Mouse (Mus musculus) forebrain, embryonic 13.5 days (tissue): ENCODE results near the gene Hspa2. TPM values are rescaled to one million over a fixed set of nuclear protein-coding genes. Genes with fewer than 3 reads are reported as not detected.

Experiments used
- ATAC-seq: fragments of 200-750 bp; cut with Nextera tagmentation; 2 replicates; pipeline ENCODE4 v1.8.0; 2017
- H3K27ac ChIP-seq: fragments of 300-500 bp; sonication (generic); 2 replicates; pipeline ENCODE4 v1.5.1; 2015; ENCODE audit warnings: inconsistent platforms, mild to moderate bottlenecking, moderate library complexity
- H3K27me3 ChIP-seq: fragments of 300-500 bp; sonication (generic); 2 replicates; pipeline ENCODE4 v1.6.1; 2015; ENCODE audit warnings: mild to moderate bottlenecking, inconsistent platforms
- H3K36me3 ChIP-seq: fragments of 300-500 bp; sonication (generic); 2 replicates; pipeline ENCODE4 v1.6.1; 2015; ENCODE audit warnings: mild to moderate bottlenecking, inconsistent platforms; ENCODE audit not compliant: poor library complexity, severe bottlenecking
- H3K4me1 ChIP-seq: fragments of 300-500 bp; sonication (generic); 2 replicates; pipeline ENCODE4 v1.6.1; 2015; ENCODE audit warnings: inconsistent platforms
- H3K4me2 ChIP-seq: fragments of 300-500 bp; sonication (generic); 2 replicates; pipeline ENCODE4 v1.6.1; 2015; ENCODE audit warnings: inconsistent platforms, mild to moderate bottlenecking, moderate library complexity
- H3K4me3 ChIP-seq: fragments of 300-500 bp; sonication (generic); 2 replicates; pipeline ENCODE4 v1.5.1; 2015; ENCODE audit warnings: mild to moderate bottlenecking, inconsistent platforms
- H3K9ac ChIP-seq: fragments of 300-500 bp; sonication (generic); 2 replicates; pipeline ENCODE4 v1.6.1; 2015; ENCODE audit warnings: mild to moderate bottlenecking, inconsistent platforms
- H3K9me3 ChIP-seq: fragments of 300-500 bp; sonication (generic); replicated peaks from 2 replicates; pipeline ENCODE4 v1.6.1; 2016; ENCODE audit warnings: inconsistent platforms
- WGBS: fragments of 180-500 bp; shearing (Covaris S2); methylation state at CpG from one replicate; pipeline ENCODE4 v1.1.7; 2015; 5-methylcytosine and 5-hydroxymethylcytosine counted together
- polyA plus RNA-seq: library from polyadenylated mRNA; unstranded; fragments of >200 nt; fragmentation: Nextera tagmentation; extraction: Ambion mirVana; gene quantifications from 2 replicates; pipeline ENCODE4 v1.2.1, GENCODE M21; 2015

The Hspa2 gene
- polyA plus RNA-seq, 1 experiment from 2014 or later, result 5.2 TPM

DNA sequence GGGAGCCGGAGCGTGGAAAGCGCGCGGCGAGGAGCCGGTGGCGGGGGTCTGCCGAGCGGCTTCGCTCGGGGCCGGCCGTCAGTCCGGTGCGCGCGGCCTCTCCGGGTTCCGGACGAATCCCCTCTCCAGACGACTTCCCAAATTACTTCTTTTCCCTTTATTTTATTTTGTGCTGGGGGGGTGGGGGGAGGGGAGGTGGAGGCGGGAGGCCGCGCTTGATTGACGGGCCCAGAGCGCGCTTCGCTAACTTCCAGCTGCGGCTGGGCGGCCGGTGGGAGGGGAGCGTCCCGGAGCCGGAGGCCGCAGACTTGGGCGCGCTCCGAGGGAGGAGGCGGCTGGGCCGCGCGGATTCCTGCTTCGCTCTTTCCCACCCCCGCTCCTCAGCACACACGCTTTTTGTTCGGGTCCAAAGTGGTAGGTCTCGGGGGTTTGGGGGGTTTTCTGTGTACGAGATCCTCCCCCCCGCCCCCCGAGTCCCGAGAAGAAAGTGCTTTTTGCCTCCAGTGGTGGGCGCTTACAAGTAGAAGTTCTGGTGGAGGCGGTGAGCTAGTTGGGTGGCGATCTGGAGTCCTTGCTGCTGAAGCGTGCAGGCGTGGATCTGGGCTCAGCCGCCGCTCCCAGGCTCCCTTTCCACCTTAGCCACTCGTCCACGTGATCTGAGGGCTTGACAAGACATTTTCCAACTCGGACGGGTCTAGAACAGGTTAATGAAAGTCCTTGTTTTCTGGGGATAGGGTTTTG is 33.0 kb upstream of the Hspa2 start:
- ATAC-seq, result peak; percentile 34

DNA sequence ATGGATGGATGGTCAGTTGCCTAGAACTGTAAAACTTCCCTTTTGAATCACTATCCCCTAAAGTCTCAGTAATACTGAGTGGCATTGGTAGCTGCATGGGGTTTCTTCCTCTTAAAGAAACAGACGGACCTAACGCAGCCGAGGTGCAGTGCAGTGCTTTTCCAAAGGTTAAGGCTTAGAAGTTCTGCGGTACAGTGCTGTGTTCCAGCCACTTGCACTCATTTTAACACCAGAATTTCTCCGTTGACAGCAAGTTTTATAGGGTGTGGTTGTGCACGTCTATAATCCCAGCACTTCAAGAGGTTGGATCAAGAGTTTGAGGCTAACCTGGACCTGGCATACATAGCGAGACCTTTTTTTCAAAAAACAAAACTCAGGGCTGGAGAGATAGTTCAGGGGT is 31.9 kb upstream of the Hspa2 start:
- Histone ChIP-seq H3K9ac (peak overlapping the region; percentile 99; the same call in 1 of the 2 replicates), H3K4me2 (peak overlapping the region; percentile 84), H3K9me3 (no peaks in the 10 kb centered on the region), H3K27ac (no peak overlapping the region), H3K4me1 (peaks cover 38% of the 10 kb centered on the region), H3K27me3 (no peaks in the 10 kb centered on the region), H3K36me3 (no peaks in the 10 kb centered on the region), H3K4me3 (peak overlapping the region; percentile 88)
- ATAC-seq, result no peak
- 50% methylated on average over 7 of the region's 7 CpGs for WGBS

More for the DNA sequence above, 33.0 kb upstream of the Hspa2 start:
- H3K9me3 ChIP-seq, result no peaks in the 10 kb centered on the region
- peaks cover 47% of the 10 kb centered on the region for H3K4me1 ChIP-seq
- H3K4me3 ChIP-seq, result peak overlapping the region; percentile 88
- H3K27me3 ChIP-seq, result no peaks in the 10 kb centered on the region
- no peaks in the 10 kb centered on the region for H3K36me3 ChIP-seq
- H3K27ac ChIP-seq, result peak overlapping the region; percentile 98
- WGBS, result under 1% methylated on average over 50 of the region's 63 CpGs
- H3K9ac ChIP-seq, result peak overlapping the region; percentile 99
- peak overlapping the region; percentile 84 for H3K4me2 ChIP-seq

DNA sequence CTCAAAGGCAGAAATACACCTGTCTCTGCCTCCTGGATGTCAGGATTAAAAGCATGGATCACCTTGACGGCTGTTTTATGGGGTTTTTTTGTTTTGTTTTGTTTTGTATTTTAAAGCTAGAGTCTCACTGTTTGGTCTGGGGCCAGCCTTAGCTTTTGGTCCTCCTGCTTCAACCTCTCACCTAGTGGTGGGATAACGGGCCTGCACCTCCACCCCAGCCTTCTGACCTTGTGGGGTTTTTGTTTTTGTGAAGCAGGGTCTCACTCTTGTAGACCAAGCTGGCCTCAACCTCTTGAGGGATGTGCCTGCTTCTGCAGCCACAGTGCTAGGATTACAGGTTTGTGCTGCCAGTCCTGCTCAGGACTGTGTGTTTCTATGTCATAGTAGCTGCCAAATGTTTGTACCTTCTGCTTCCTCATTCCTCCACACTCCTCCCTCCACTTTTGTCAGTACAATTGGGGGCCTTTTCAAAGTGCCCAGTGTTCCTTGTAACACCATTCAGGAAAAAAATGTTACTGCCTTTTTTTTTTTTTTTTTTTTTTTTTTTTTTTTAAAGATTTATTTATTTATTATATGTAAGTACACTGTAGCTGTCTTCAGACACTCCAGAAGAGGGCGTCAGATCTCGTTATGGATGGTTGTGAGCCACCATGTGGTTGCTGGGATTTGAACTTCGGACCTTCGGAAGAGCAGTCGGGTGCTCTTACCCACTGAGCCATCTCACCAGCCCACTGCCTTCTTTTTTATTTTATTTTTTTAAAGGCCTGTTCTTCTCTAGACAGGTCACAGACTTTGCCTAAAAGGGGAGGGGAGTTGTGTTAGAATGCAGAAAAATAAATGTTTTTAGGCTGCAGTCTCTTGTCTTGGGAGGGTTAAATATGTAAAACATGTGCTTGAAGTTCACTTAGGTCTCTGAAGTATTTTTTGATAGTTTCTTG is 30.8 kb upstream of the Hspa2 start:
- Histone ChIP-seq H3K27ac (no peak overlapping the region), H3K9me3 (no peaks in the 10 kb centered on the region), H3K9ac (no peak overlapping the region), H3K36me3 (no peaks in the 10 kb centered on the region), H3K4me2 (0 out of 2 replicates have a peak overlapping the region, but pooled peaks have one; percentile 84), H3K4me1 (peaks cover 27% of the 10 kb centered on the region), H3K4me3 (no peak overlapping the region), H3K27me3 (no peaks in the 10 kb centered on the region)
- no peak for ATAC-seq
- whole genome bisulfite sequencing, result 80% methylated on average over 5 of the region's 7 CpGs

DNA sequence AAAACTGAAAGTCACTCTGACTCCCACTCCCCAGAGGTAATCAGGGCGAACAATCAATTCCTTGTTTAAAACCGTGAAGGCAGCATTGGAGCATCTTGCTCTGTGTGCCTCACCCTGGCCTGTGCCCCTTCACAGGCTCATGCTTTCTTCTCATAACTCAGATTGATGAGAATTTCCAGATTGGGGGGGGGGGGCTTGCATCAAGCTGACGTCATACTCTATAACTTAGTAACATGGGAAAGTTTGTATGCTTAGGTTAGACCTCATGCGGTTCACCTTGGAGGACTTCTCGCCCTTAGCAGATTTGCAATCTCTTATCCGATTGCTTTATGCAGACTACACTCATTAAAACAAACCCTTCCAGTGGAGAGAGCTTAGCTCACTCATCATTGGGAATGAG is 30.0 kb upstream of the Hspa2 start:
- Histone ChIP-seq H3K4me1 (peaks cover 21% of the 10 kb centered on the region), H3K9me3 (no peaks in the 10 kb centered on the region), H3K27ac (no peak overlapping the region), H3K4me3 (no peak overlapping the region), H3K9ac (no peak overlapping the region), H3K36me3 (no peaks in the 10 kb centered on the region), H3K4me2 (no peak overlapping the region), H3K27me3 (no peaks in the 10 kb centered on the region)
- whole genome bisulfite sequencing, result 73% methylated on average over 6 of the region's 6 CpGs
- ATAC-seq, result no peak

DNA sequence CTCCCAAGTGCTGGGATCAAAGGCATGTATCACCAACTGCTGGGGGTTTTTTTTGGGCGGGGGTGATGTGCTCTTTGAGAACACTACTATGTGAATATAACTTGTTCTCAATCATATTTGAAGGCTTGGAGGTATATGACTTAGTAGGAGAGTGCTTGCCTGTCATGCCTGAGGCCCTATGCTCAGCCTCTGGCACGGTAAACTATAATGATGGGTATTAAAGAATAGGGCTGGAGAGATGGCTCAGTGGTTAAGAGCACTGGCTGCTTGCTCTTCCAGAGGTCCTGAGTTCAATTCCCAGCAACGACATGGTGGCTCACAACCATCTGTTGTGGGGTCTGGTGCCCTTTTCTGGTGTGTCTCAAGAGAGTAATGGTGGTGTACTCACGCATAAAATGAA is 29.1 kb upstream of the Hspa2 start:
- Histone ChIP-seq H3K9ac (no peak overlapping the region), H3K4me2 (no peak overlapping the region)
- WGBS, result 82% methylated on average over 4 of the region's 4 CpGs

DNA sequence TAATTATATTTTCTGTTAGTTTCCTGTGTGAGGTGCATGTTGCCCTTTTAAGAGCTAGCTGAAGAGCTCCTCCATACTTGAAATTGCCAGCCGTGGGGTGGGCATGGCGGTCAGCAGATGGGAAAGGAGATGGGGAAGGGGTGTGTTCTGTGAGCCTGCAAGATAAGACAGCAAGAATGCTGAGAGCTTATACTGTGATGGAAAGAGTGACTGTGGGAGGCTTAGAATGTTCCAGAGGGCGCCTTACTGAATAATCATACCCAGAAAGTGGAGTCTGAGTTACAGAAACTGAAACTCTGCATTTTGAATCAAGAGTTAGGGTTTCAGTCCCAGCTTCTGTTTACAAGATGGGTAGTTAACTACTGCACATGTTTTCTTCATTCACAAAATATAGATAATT is 28.5 kb upstream of the Hspa2 start:
- 88% methylated on average over 3 of the region's 3 CpGs for WGBS
- peaks cover 21% of the 10 kb centered on the region for H3K4me1 ChIP-seq
- H3K36me3 ChIP-seq, result no peaks in the 10 kb centered on the region
- no peak overlapping the region for H3K4me2 ChIP-seq
- no peak overlapping the region for H3K9ac ChIP-seq
- no peak overlapping the region for H3K4me3 ChIP-seq
- no peak for ATAC-seq
- H3K27me3 ChIP-seq, result no peaks in the 10 kb centered on the region
- H3K9me3 ChIP-seq, result no peaks in the 10 kb centered on the region
- H3K27ac ChIP-seq, result no peak overlapping the region

More for the DNA sequence above, 29.1 kb upstream of the Hspa2 start:
- Histone ChIP-seq H3K27ac (no peak overlapping the region), H3K36me3 (no peaks in the 10 kb centered on the region), H3K4me3 (no peak overlapping the region), H3K9me3 (no peaks in the 10 kb centered on the region), H3K27me3 (no peaks in the 10 kb centered on the region), H3K4me1 (peaks cover 21% of the 10 kb centered on the region)
- no peak for ATAC-seq

DNA sequence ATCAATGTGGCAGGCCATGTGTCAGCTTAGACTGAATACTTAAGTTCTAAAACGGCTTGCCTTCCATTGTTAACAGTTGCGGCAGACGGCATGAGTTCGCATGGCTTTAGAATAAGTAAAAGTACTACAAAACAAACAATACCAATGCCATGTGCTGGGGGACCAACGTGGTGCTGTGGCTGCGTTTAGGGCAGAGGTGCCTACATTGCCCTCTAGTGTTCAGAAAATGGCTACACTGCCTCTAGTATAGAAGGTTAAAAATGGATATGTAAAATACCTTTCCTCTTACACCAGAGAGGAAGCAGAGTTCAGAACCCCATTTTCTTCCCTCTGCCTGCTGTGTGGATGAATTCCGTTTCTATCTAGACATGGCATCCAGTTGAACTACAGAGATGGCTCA is 27.3 kb upstream of the Hspa2 start:
- ATAC-seq, result no peak
- 30% methylated on average over 7 of the region's 7 CpGs for WGBS

DNA sequence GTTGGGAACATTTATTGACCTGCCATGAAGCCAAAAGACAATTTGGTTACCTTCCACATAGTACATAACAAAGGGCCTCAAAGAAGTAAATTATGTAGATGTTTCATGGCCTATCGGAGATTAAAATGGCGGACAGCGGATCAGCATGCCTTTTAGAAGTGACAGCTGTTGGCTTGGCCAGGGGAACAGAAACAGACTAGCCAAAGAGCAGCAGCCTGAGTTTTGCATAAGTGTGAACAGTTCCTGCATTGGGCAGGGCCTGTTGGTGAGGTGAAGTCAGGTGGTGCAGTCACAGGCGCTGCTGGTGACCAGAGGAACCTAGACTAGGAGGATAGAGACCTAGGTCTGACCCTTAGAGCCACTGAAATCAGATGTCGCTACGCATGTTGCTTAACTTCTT is 26.9 kb upstream of the Hspa2 start:
- 95% methylated on average over 6 of the region's 6 CpGs for WGBS
- H3K36me3 ChIP-seq, result no peaks in the 10 kb centered on the region

More for the DNA sequence above, 27.3 kb upstream of the Hspa2 start:
- H3K9me3 ChIP-seq, result no peaks in the 10 kb centered on the region
- H3K9ac ChIP-seq, result no peak overlapping the region
- no peak overlapping the region for H3K4me2 ChIP-seq
- H3K4me3 ChIP-seq, result no peak overlapping the region
- no peaks in the 10 kb centered on the region for H3K36me3 ChIP-seq
- no peaks in the 10 kb centered on the region for H3K27me3 ChIP-seq
- H3K4me1 ChIP-seq, result peaks cover 17% of the 10 kb centered on the region
- no peak overlapping the region for H3K27ac ChIP-seq

DNA sequence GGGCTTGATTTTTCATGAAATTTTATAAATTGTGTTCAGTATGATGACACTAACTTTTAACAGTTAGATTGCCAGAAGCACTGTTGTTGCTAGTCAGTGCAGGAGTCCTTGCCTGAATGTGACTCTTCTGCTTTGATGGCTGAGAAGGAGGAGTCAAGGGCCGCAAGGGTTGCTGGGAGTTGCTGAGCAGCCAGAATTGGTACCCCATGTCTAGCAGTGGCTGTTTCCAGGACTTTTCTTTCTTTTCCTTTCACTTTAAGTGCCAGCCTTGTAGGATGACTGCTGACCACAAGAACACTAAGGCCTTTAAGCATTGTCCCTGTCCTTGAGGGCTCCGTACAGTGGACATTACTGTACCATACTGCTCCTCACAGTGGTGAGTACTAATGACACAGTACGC is 26.2 kb upstream of the Hspa2 start:
- H3K27ac ChIP-seq, result no peak overlapping the region
- peaks cover 6% of the 10 kb centered on the region; the same call in 1 of the 2 replicates for H3K4me1 ChIP-seq
- no peaks in the 10 kb centered on the region for H3K9me3 ChIP-seq
- H3K4me2 ChIP-seq, result no peak overlapping the region
- ATAC-seq, result no peak
- no peak overlapping the region for H3K9ac ChIP-seq
- no peaks in the 10 kb centered on the region for H3K36me3 ChIP-seq
- no peak overlapping the region for H3K4me3 ChIP-seq
- 92% methylated on average over 3 of the region's 3 CpGs for WGBS
- H3K27me3 ChIP-seq, result no peaks in the 10 kb centered on the region

More for the DNA sequence above, 26.9 kb upstream of the Hspa2 start:
- peaks cover 13% of the 10 kb centered on the region for H3K4me1 ChIP-seq
- H3K27ac ChIP-seq, result no peak overlapping the region
- no peak overlapping the region for H3K4me2 ChIP-seq
- ATAC-seq, result no peak
- H3K4me3 ChIP-seq, result no peak overlapping the region
- H3K9ac ChIP-seq, result no peak overlapping the region
- H3K27me3 ChIP-seq, result no peaks in the 10 kb centered on the region
- H3K9me3 ChIP-seq, result no peaks in the 10 kb centered on the region

DNA sequence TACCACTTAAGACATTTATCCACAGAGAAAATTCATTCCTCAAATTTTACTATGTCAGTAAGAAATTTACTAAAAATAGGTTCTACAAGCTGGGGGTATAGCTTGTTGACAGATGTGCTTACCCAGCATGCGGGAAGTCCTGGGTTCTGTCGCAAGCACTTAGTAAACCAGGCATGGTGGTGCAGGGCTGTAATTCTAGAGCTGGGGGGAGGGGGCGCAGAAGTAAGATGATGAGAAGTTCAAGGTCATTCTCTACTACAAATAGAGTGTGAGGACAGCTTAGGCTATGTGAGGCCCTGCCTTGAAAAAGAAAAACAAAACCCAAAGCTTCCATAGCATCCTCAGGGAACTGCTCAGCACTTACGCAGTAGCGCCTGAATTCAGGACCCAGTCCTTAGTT is 25.4 kb upstream of the Hspa2 start:
- H3K9ac ChIP-seq, result no peak overlapping the region
- no peak for ATAC-seq
- H3K36me3 ChIP-seq, result no peaks in the 10 kb centered on the region
- WGBS, result 92% methylated on average over 5 of the region's 5 CpGs
- H3K4me1 ChIP-seq, result 0 out of 2 replicates have a peak, but pooled peaks cover 2% of the 10 kb centered on the region
- H3K4me3 ChIP-seq, result no peak overlapping the region
- H3K4me2 ChIP-seq, result no peak overlapping the region
- no peak overlapping the region for H3K27ac ChIP-seq
- no peaks in the 10 kb centered on the region for H3K27me3 ChIP-seq
- no peaks in the 10 kb centered on the region for H3K9me3 ChIP-seq

DNA sequence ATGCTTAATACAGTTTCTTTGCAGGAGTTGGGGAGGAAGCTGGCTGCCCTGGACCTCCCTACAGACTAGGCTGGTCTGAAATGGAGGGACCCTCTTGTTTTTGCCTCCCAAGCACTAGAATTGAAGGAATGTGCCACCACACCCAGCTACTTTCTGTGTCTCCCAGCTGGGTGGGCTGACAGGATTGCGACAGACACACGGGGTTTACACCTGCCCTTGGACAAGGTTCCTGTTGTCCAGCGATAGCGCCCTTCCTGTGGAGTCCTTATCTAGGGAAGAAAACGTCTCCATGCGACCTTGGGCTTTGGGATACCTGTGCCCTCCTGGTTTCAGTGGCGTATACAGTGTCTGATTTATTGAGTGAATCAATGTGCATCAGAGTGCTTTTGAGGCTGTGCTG is 23.8 kb upstream of the Hspa2 start:
- ATAC-seq, result no peak
- over 99% methylated on average over 7 of the region's 7 CpGs for WGBS

DNA sequence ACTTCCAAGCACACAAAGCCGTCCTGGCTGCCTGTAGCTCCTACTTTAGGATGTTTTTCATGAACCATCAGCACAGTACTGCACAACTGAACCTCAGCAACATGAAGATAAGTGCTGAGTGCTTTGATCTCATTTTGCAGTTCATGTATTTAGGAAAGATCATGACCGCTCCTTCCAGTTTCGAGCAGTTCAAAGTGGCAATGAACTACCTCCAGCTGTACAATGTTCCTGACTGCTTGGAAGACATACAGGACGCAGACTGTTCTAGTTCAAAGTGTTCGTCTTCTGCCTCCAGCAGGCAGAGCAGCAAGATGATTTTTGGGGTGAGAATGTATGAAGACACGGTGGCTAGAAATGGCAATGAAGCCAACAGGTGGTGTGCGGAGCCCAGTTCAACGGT is 18.6 kb upstream of the Hspa2 start:
- 97% methylated on average over 8 of the region's 8 CpGs for WGBS
- Histone ChIP-seq H3K4me2 (no peak overlapping the region), H3K36me3 (peaks cover 28% of the 10 kb centered on the region), H3K27ac (no peak overlapping the region), H3K9ac (no peak overlapping the region), H3K27me3 (no peaks in the 10 kb centered on the region), H3K9me3 (no peaks in the 10 kb centered on the region), H3K4me1 (peaks cover 4% of the 10 kb centered on the region; the same call in 1 of the 2 replicates), H3K4me3 (no peak overlapping the region)
- ATAC-seq, result no peak

More for the DNA sequence above, 23.8 kb upstream of the Hspa2 start:
- H3K4me3 ChIP-seq, result no peak overlapping the region
- H3K27ac ChIP-seq, result no peak overlapping the region
- H3K9ac ChIP-seq, result no peak overlapping the region
- H3K4me1 ChIP-seq, result no peaks in the 10 kb centered on the region
- H3K9me3 ChIP-seq, result no peaks in the 10 kb centered on the region
- H3K27me3 ChIP-seq, result no peaks in the 10 kb centered on the region
- H3K36me3 ChIP-seq, result peaks cover 2% of the 10 kb centered on the region
- no peak overlapping the region for H3K4me2 ChIP-seq
